ENCODE assay signal across 15 mouse cellular contexts in genomic region chr14:51989461-51989970, GRCm38 (mm10). TPM values are rescaled to one million over a fixed set of nuclear protein-coding genes. Genes with fewer than 3 reads are reported as not detected.
DNase-seq lines count a peak whose midpoint lies in the region; ATAC-seq and TF ChIP-seq lines count a peak whose summit lies in the region.
"Had no signal": no experiment of that assay in that cellular context is flagged by ENCODE, and none has a peak within 500 bp of the region (broad histone marks: within the 10 kb centered on the region; RNA-seq: fewer than 3 reads in every experiment).

No protein-coding gene starts in this region.

- no peak for DNase-seq in hindbrain, embryonic 11.5 days (ENCODE audit: low spot score)
- peak; percentile 46 for DNase-seq in thymus, postnatal 4 days
- DNase-seq in thymus, adult 2 months = no peak
- no peak for DNase-seq in limb, embryonic 14.5 days (ENCODE audit: low spot score)
- no peak for DNase-seq in left cerebral cortex, adult 2 months (ENCODE audit: extremely low spot score in 1 of 2, low spot score in 2 of 2)
- DNase-seq in layer of hippocampus, adult 8-10 months (ENCODE audit: low spot score in 2 of 2) = no peak
- no peak for DNase-seq in forebrain, postnatal 0 days
- DNase-seq: adrenal gland, adult 8-10 months; cerebellum, adult 9-11 months; left cerebral cortex, postnatal 4 days had no signal

- no peaks in the 10 kb centered on the region for H3K27me3 ChIP-seq in hindbrain, embryonic 11.5 days (ENCODE audit: control insufficient read depth, insufficient read depth, low read length)
- no peaks in the 10 kb centered on the region for H3K27me3 ChIP-seq in hindbrain, embryonic 16.5 days (replicated peaks; ENCODE audit: control insufficient read depth, insufficient read depth, low read length)
- no peaks in the 10 kb centered on the region for H3K27me3 ChIP-seq in thymus, adult 2 months (ENCODE audit: control insufficient read depth, insufficient read depth, low read length)
- no peaks in the 10 kb centered on the region for H3K27me3 ChIP-seq in limb, embryonic 14.5 days (ENCODE audit: control insufficient read depth, insufficient read depth, low read length)
- no peaks in the 10 kb centered on the region for H3K27me3 ChIP-seq in forebrain, postnatal 0 days (ENCODE audit: insufficient read depth, low read length)
- H3K27me3 ChIP-seq: kidney, embryonic 15.5 days had no signal

- H3K36me3 ChIP-seq in hindbrain, embryonic 11.5 days (ENCODE audit: control insufficient read depth, insufficient read depth, low read length) = no peaks in the 10 kb centered on the region
- H3K36me3 ChIP-seq in hindbrain, embryonic 16.5 days (ENCODE audit: control insufficient read depth, insufficient read depth, low read length) = peaks cover 40% of the 10 kb centered on the region
- no peaks in the 10 kb centered on the region for H3K36me3 ChIP-seq in thymus, adult 2 months (ENCODE audit: control insufficient read depth, insufficient read depth, low read length)
- H3K36me3 ChIP-seq in limb, embryonic 14.5 days (ENCODE audit: control insufficient read depth, insufficient read depth, low read length) = peaks cover 77% of the 10 kb centered on the region
- peaks cover 58% of the 10 kb centered on the region for H3K36me3 ChIP-seq in forebrain, postnatal 0 days (ENCODE audit: insufficient read depth)

- H3K9ac ChIP-seq in hindbrain, embryonic 11.5 days (ENCODE audit: low read depth, low read length) = 0 out of 2 replicates have a peak overlapping the region, but pooled peaks have one; percentile 11
- H3K9ac ChIP-seq in hindbrain, embryonic 16.5 days (ENCODE audit: low read depth, low read length) = no peak overlapping the region
- 0 out of 2 replicates have a peak overlapping the region, but pooled peaks have one; percentile 28 for H3K9ac ChIP-seq in limb, embryonic 14.5 days (ENCODE audit: low read depth, low read length, severe bottlenecking)
- H3K9ac ChIP-seq in forebrain, postnatal 0 days = no peak overlapping the region
- H3K9ac ChIP-seq: kidney, embryonic 15.5 days had no signal

- 0 out of 2 replicates have a peak, but pooled peaks cover 3% of the 10 kb centered on the region for H3K4me1 ChIP-seq in hindbrain, embryonic 11.5 days (replicated peaks; ENCODE audit: control insufficient read depth, insufficient read depth, low read length)
- H3K4me1 ChIP-seq in hindbrain, embryonic 16.5 days (ENCODE audit: control insufficient read depth, insufficient read depth, low read depth, low read length) = peaks cover 11% of the 10 kb centered on the region
- peaks cover 25% of the 10 kb centered on the region for H3K4me1 ChIP-seq in thymus, adult 2 months (replicated peaks; ENCODE audit: control insufficient read depth, insufficient read depth, low read length)
- peaks cover 9% of the 10 kb centered on the region for H3K4me1 ChIP-seq in limb, embryonic 14.5 days (ENCODE audit: control insufficient read depth, insufficient read depth, low read length)
- H3K4me1 ChIP-seq in forebrain, postnatal 0 days (ENCODE audit: insufficient read depth) = 0 out of 2 replicates have a peak, but pooled peaks cover 4% of the 10 kb centered on the region

- H3K4me3 ChIP-seq in hindbrain, embryonic 11.5 days (ENCODE audit: low read depth, low read length) = no peak overlapping the region
- no peak overlapping the region for H3K4me3 ChIP-seq in hindbrain, embryonic 16.5 days (ENCODE audit: low read length)
- no peak overlapping the region for H3K4me3 ChIP-seq in thymus, adult 2 months (ENCODE audit: control insufficient read depth, insufficient read depth, low read length)
- no peak overlapping the region for H3K4me3 ChIP-seq in limb, embryonic 14.5 days (replicated peaks; ENCODE audit: low read length)
- H3K4me3 ChIP-seq in left cerebral cortex, adult 2 months = no peak overlapping the region
- no peak overlapping the region for H3K4me3 ChIP-seq in forebrain, postnatal 0 days (ENCODE audit: low read depth, low read length)
- H3K4me3 ChIP-seq: kidney, embryonic 15.5 days; megakaryocyte, embryonic 14.5 days had no signal

- intact Hi-C loops in left cerebral cortex, adult 2 months (cut with DNase I) = no loop called here

- 67% methylated on average over 12 of the region's 12 CpGs for WGBS in hindbrain, embryonic 11.5 days
- 54% methylated on average over 12 of the region's 12 CpGs for WGBS in hindbrain, embryonic 16.5 days
- WGBS in thymus, adult 2 months = 31% methylated on average over 12 of the region's 12 CpGs
- WGBS in limb, embryonic 14.5 days = 71% methylated on average over 12 of the region's 12 CpGs
- 73% methylated on average over 12 of the region's 12 CpGs for WGBS in forebrain, postnatal 0 days

- H3K4me2 ChIP-seq in hindbrain, embryonic 11.5 days (replicated peaks; ENCODE audit: low read depth, low read length) = no peak overlapping the region
- H3K4me2 ChIP-seq in hindbrain, embryonic 16.5 days (ENCODE audit: low read length) = no peak overlapping the region
- H3K4me2 ChIP-seq in limb, embryonic 14.5 days (replicated peaks; ENCODE audit: low read depth, low read length, severe bottlenecking) = no peak overlapping the region
- H3K4me2 ChIP-seq in forebrain, postnatal 0 days (ENCODE audit: low read depth) = no peak overlapping the region
- H3K4me2 ChIP-seq: kidney, embryonic 15.5 days had no signal

- H3K27ac ChIP-seq in hindbrain, embryonic 11.5 days (ENCODE audit: low read depth, low read length) = no peak overlapping the region
- no peak overlapping the region for H3K27ac ChIP-seq in hindbrain, embryonic 16.5 days (ENCODE audit: low read depth, low read length)
- no peak overlapping the region for H3K27ac ChIP-seq in thymus, adult 2 months (ENCODE audit: control insufficient read depth, insufficient read depth, low read length)
- no peak overlapping the region for H3K27ac ChIP-seq in limb, embryonic 14.5 days (replicated peaks; ENCODE audit: low read depth, low read length)
- H3K27ac ChIP-seq in left cerebral cortex, adult 2 months = no peak overlapping the region
- H3K27ac ChIP-seq in forebrain, postnatal 0 days (ENCODE audit: low read depth, low read length) = no peak overlapping the region
- H3K27ac ChIP-seq: kidney, embryonic 15.5 days had no signal

- H3K9me3 ChIP-seq in hindbrain, embryonic 11.5 days (ENCODE audit: control insufficient read depth, low read length) = no peaks in the 10 kb centered on the region
- no peaks in the 10 kb centered on the region for H3K9me3 ChIP-seq in hindbrain, embryonic 16.5 days (ENCODE audit: control insufficient read depth, low read length)
- no peaks in the 10 kb centered on the region for H3K9me3 ChIP-seq in limb, embryonic 14.5 days (ENCODE audit: control insufficient read depth, low read length)
- no peaks in the 10 kb centered on the region for H3K9me3 ChIP-seq in forebrain, postnatal 0 days (ENCODE audit: low read length)
- H3K9me3 ChIP-seq: kidney, embryonic 15.5 days; megakaryocyte, embryonic 14.5 days had no signal

- ATAC-seq in hindbrain, embryonic 11.5 days (ENCODE audit: low FRiP score) = no peak
- ATAC-seq in hindbrain, embryonic 16.5 days = no peak
- ATAC-seq in limb, embryonic 14.5 days (ENCODE audit: low FRiP score, low read depth) = no peak
- ATAC-seq in forebrain, postnatal 0 days = no peak

- no peak for TF ChIP-seq POLR2A in thymus, adult 2 months (IDR thresholded peaks at IDR 0.05; ENCODE audit: control insufficient read depth, extremely low read depth, insufficient read depth, low read length, poor library complexity)
- TF ChIP-seq POLR2A in limb, embryonic 14.5 days (IDR thresholded peaks at IDR 0.05; ENCODE audit: borderline replicate concordance, extremely low read depth, insufficient read depth, insufficient read length) = no peak

- no peak for TF ChIP-seq CTCF in thymus, adult 2 months (IDR thresholded peaks at IDR 0.05; ENCODE audit: borderline replicate concordance, control insufficient read depth, extremely low read depth, insufficient read depth, low read length, poor library complexity)
- TF ChIP-seq CTCF in left cerebral cortex, adult 2 months (IDR thresholded peaks at IDR 0.05) = no peak
- no peak for TF ChIP-seq CTCF in forebrain, postnatal 0 days (IDR thresholded peaks at IDR 0.05; ENCODE audit: low read depth)

RNA-seq across cellular contexts. Expression of gene Arhgef40, which starts 5.0 kb away (rescaled TPM):
- polyA plus RNA-seq in hindbrain, embryonic 11.5 days (2014; fragmentation: Nextera tagmentation; extraction: Ambion mirVana) = 58.5 and 58.8 TPM in 2 replicates
- polyA plus RNA-seq in hindbrain, embryonic 16.5 days (2015; fragmentation: Nextera tagmentation; extraction: Ambion mirVana) = 63.4 and 74.4 TPM in 2 replicates
- polyA plus RNA-seq in thymus, adult 2 months (2012; rRNA removed) = 55.2 and 62.3 TPM in 2 replicates
- polyA plus RNA-seq in limb, embryonic 14.5 days (2012; rRNA removed) = 220 and 277 TPM in 2 replicates
- 143 and 160 TPM in 2 replicates for polyA plus RNA-seq in limb, embryonic 14.5 days (2014; fragmentation: Nextera tagmentation; extraction: Ambion mirVana)
- total RNA-seq in left cerebral cortex, adult 2 months (2021) = 10 to 100 TPM; 28.8 to 31.1 TPM
- total RNA-seq in layer of hippocampus, adult 8-10 months (2022) = 10 to 100 TPM; 30.3 to 40.9 (median 34.5) TPM
- total RNA-seq in forebrain, postnatal 0 days (2014; rRNA removed) = 61.6 and 84.6 TPM in 2 replicates
- polyA plus RNA-seq in forebrain, postnatal 0 days (2015; fragmentation: Nextera tagmentation; extraction: Ambion mirVana) = 27.3 and 46.8 TPM in 2 replicates

RNA-seq across cellular contexts. Expression of gene Tmem253, which starts 25.9 kb away (rescaled TPM):
- 0.50 and 1.6 TPM in 2 replicates for polyA plus RNA-seq in hindbrain, embryonic 11.5 days (2014; fragmentation: Nextera tagmentation; extraction: Ambion mirVana)
- polyA plus RNA-seq in hindbrain, embryonic 16.5 days (2015; fragmentation: Nextera tagmentation; extraction: Ambion mirVana) = 0.39 and 0.51 TPM in 2 replicates
- 2.9 TPM in 2 replicates for polyA plus RNA-seq in thymus, adult 2 months (2012; rRNA removed)
- 0.99 and 1.3 TPM in 2 replicates for polyA plus RNA-seq in limb, embryonic 14.5 days (2012; rRNA removed)
- polyA plus RNA-seq in limb, embryonic 14.5 days (2014; fragmentation: Nextera tagmentation; extraction: Ambion mirVana) = 0.28 and 0.81 TPM in 2 replicates
- under 1 TPM in 1 of 2 experiments, not detected in 1; 0.37 TPM for total RNA-seq in left cerebral cortex, adult 2 months (2021)
- total RNA-seq in layer of hippocampus, adult 8-10 months (2022) = 1 to 10 TPM in 2 of 4 experiments, under 1 TPM in 2; 0.74 to 1.7 (median 0.91) TPM
- 0.38 TPM in 1 of 2 replicates, not detected in the other for total RNA-seq in forebrain, postnatal 0 days (2014; rRNA removed)
- 0.67 TPM in 1 of 2 replicates, not detected in the other for polyA plus RNA-seq in forebrain, postnatal 0 days (2015; fragmentation: Nextera tagmentation; extraction: Ambion mirVana)

RNA-seq across cellular contexts. Expression of gene Zfp219, which starts 31.0 kb away (rescaled TPM):
- polyA plus RNA-seq in hindbrain, embryonic 11.5 days (2014; fragmentation: Nextera tagmentation; extraction: Ambion mirVana) = 55.3 and 67.1 TPM in 2 replicates
- polyA plus RNA-seq in hindbrain, embryonic 16.5 days (2015; fragmentation: Nextera tagmentation; extraction: Ambion mirVana) = 23.7 and 28.0 TPM in 2 replicates
- 253 and 269 TPM in 2 replicates for polyA plus RNA-seq in thymus, adult 2 months (2012; rRNA removed)
- polyA plus RNA-seq in limb, embryonic 14.5 days (2012; rRNA removed) = 89.4 and 126 TPM in 2 replicates
- polyA plus RNA-seq in limb, embryonic 14.5 days (2014; fragmentation: Nextera tagmentation; extraction: Ambion mirVana) = 30.3 and 37.5 TPM in 2 replicates
- total RNA-seq in left cerebral cortex, adult 2 months (2021) = 10 to 100 TPM; 36.4 to 41.4 TPM
- 10 to 100 TPM; 45.7 to 46.6 (median 45.8) TPM for total RNA-seq in layer of hippocampus, adult 8-10 months (2022)
- 37.2 and 51.4 TPM in 2 replicates for total RNA-seq in forebrain, postnatal 0 days (2014; rRNA removed)
- 16.6 and 19.8 TPM in 2 replicates for polyA plus RNA-seq in forebrain, postnatal 0 days (2015; fragmentation: Nextera tagmentation; extraction: Ambion mirVana)

RNA-seq across cellular contexts. Expression of gene Olfr221, which starts 52.7 kb away (rescaled TPM):
- polyA plus RNA-seq in hindbrain, embryonic 11.5 days (2014; fragmentation: Nextera tagmentation; extraction: Ambion mirVana) = not detected in 2 replicates
- polyA plus RNA-seq in hindbrain, embryonic 16.5 days (2015; fragmentation: Nextera tagmentation; extraction: Ambion mirVana) = not detected in 2 replicates
- not detected in 2 replicates for polyA plus RNA-seq in thymus, adult 2 months (2012; rRNA removed)
- polyA plus RNA-seq in limb, embryonic 14.5 days (2012; rRNA removed) = not detected in 2 replicates
- polyA plus RNA-seq in limb, embryonic 14.5 days (2014; fragmentation: Nextera tagmentation; extraction: Ambion mirVana) = not detected in 2 replicates
- not detected for total RNA-seq in left cerebral cortex, adult 2 months (2021)
- total RNA-seq in layer of hippocampus, adult 8-10 months (2022) = not detected
- not detected in 2 replicates for total RNA-seq in forebrain, postnatal 0 days (2014; rRNA removed)
- polyA plus RNA-seq in forebrain, postnatal 0 days (2015; fragmentation: Nextera tagmentation; extraction: Ambion mirVana) = not detected in 2 replicates
- total RNA-seq: adrenal gland, adult 8-10 months; left cerebral cortex, postnatal 4 days had no signal
- polyA plus RNA-seq: heart, embryonic 14.5 days; kidney, embryonic 15.5 days; stomach, embryonic 14.5 days had no signal

Comparison
In these comparisons a context has a peak if more than half of its experiments do, and no peak if none do; other contexts are left out.
1. H3K9ac ChIP-seq: peak in hindbrain, embryonic 11.5 days (single experiment) and limb, embryonic 14.5 days (single experiment); none in hindbrain, embryonic 16.5 days (single experiment) and forebrain, postnatal 0 days (single experiment).